26 mouse cellular contexts compared by ENCODE assay signal in the genomic region with DNA sequence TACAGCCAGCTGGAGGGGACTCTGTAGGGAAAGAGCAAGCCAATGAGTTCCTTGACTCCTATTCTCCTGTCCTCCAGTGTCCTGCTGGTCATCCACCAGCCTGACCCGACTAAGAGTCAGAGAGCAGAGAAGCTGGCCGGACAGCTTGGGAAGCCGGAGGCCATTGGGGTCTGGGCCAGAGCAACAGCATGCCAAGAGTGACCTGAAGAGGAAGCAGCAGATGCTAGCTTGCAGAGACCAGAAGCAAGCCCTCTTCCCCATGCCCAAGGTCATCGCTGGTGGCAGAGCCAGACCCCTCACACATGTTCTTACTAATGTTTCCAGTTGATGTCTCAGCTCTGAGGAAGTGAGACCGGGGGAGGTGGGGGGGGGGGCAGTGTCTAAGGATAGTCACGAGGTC.
A peak's percentile ranks its signal among the peaks of the same experiment; 100 is the strongest.
DNase-seq lines count a peak whose midpoint lies in the region; ATAC-seq lines count a peak whose summit lies in the region.
"Had no signal": no experiment of that assay in that cellular context is flagged by ENCODE, and none has a peak within 500 bp of the region (broad histone marks: within the 10 kb centered on the region; RNA-seq: fewer than 3 reads in every experiment).

No protein-coding gene starts in this region.

- no peaks in the 10 kb centered on the region for H3K9me3 ChIP-seq in kidney, embryonic 14.5 days (ENCODE audit: control insufficient read depth, low read length)
- H3K9me3 ChIP-seq in forebrain, embryonic 15.5 days = no peaks in the 10 kb centered on the region
- H3K9me3 ChIP-seq: embryonic facial prominence, embryonic 15.5 days; heart, embryonic 13.5 days; hindbrain, embryonic 12.5 days; liver, embryonic 15.5 days; lung, embryonic 15.5 days; megakaryocyte, embryonic 14.5 days; midbrain, embryonic 15.5 days; neural tube, embryonic 12.5 days had no signal

- 69% methylated on average over 6 of the region's 6 CpGs for WGBS in kidney, embryonic 14.5 days
- 94% methylated on average over 6 of the region's 6 CpGs for WGBS in forebrain, embryonic 15.5 days

- no peaks in the 10 kb centered on the region for H3K36me3 ChIP-seq in kidney, embryonic 14.5 days (ENCODE audit: control insufficient read depth, insufficient read depth, low read length)
- H3K36me3 ChIP-seq in forebrain, embryonic 15.5 days = no peaks in the 10 kb centered on the region
- H3K36me3 ChIP-seq: embryonic facial prominence, embryonic 15.5 days; heart, embryonic 13.5 days; hindbrain, embryonic 12.5 days; liver, embryonic 15.5 days; lung, embryonic 15.5 days; midbrain, embryonic 15.5 days; neural tube, embryonic 12.5 days had no signal

- no peaks in the 10 kb centered on the region for H3K4me1 ChIP-seq in kidney, embryonic 14.5 days (ENCODE audit: control insufficient read depth, insufficient read depth, low read length)
- H3K4me1 ChIP-seq in forebrain, embryonic 15.5 days = no peaks in the 10 kb centered on the region
- H3K4me1 ChIP-seq: embryonic facial prominence, embryonic 15.5 days; heart, embryonic 13.5 days; liver, embryonic 15.5 days; lung, embryonic 15.5 days; megakaryocyte, embryonic 14.5 days; midbrain, embryonic 15.5 days; neural tube, embryonic 12.5 days had no signal

- peak; percentile 7 for DNase-seq in adrenal gland, postnatal 10 days
- DNase-seq in adrenal gland, adult 18-20 months (ENCODE audit: low spot score in 2 of 2) = no peak
- DNase-seq in layer of hippocampus, adult 11-12 months (ENCODE audit: low spot score) = peak; percentile 37
- DNase-seq in layer of hippocampus, postnatal 14 days (ENCODE audit: low spot score in 2 of 2) = no peak
- peak; percentile 3 for DNase-seq in A20 (ENCODE audit: low read depth, low spot score)
- DNase-seq in cerebellum, adult 9-10 months = peak; percentile 36
- DNase-seq: gastrocnemius, postnatal 10 days; heart, adult 11 months; kidney, adult 11 months; lung, postnatal 36 days; retina, postnatal 1 day; thymus, adult 2 months; thymus, postnatal 4 days had no signal

- no peak for ATAC-seq in kidney, embryonic 14.5 days (ENCODE audit: low FRiP score, low TSS enrichment)
- ATAC-seq in forebrain, embryonic 15.5 days (replicated peaks) = no peak
- ATAC-seq: CD4-positive, CD25-positive, alpha-beta regulatory T cell, adult 4 months; forebrain, embryonic 14.5 days; midbrain, embryonic 15.5 days had no signal

- no peak overlapping the region for H3K27ac ChIP-seq in kidney, embryonic 14.5 days (ENCODE audit: low read depth, low read length)
- no peak overlapping the region for H3K27ac ChIP-seq in forebrain, embryonic 15.5 days (replicated peaks)
- H3K27ac ChIP-seq: embryonic facial prominence, embryonic 15.5 days; heart, embryonic 13.5 days; hindbrain, embryonic 12.5 days; kidney, postnatal 0 days; liver, embryonic 15.5 days; lung, embryonic 15.5 days; midbrain, embryonic 15.5 days; neural tube, embryonic 12.5 days had no signal

- no peak overlapping the region for H3K4me3 ChIP-seq in kidney, embryonic 14.5 days (ENCODE audit: low read length)
- H3K4me3 ChIP-seq in forebrain, embryonic 15.5 days = no peak overlapping the region
- H3K4me3 ChIP-seq: embryonic facial prominence, embryonic 15.5 days; heart, embryonic 13.5 days; hindbrain, embryonic 12.5 days; liver, embryonic 15.5 days; lung, embryonic 15.5 days; megakaryocyte, embryonic 14.5 days; midbrain, embryonic 15.5 days; neural tube, embryonic 12.5 days had no signal

- no peaks in the 10 kb centered on the region for H3K27me3 ChIP-seq in kidney, embryonic 14.5 days (ENCODE audit: control insufficient read depth, insufficient read depth, low read length)
- H3K27me3 ChIP-seq in forebrain, embryonic 15.5 days = no peaks in the 10 kb centered on the region
- H3K27me3 ChIP-seq: embryonic facial prominence, embryonic 15.5 days; heart, embryonic 13.5 days; hindbrain, embryonic 12.5 days; liver, embryonic 15.5 days; lung, embryonic 15.5 days; midbrain, embryonic 15.5 days; neural tube, embryonic 12.5 days had no signal

- no peak overlapping the region for H3K9ac ChIP-seq in kidney, embryonic 14.5 days (ENCODE audit: low read depth, low read length)
- H3K9ac ChIP-seq in forebrain, embryonic 15.5 days (replicated peaks) = no peak overlapping the region
- H3K9ac ChIP-seq: embryonic facial prominence, embryonic 15.5 days; heart, embryonic 13.5 days; hindbrain, embryonic 12.5 days; liver, embryonic 15.5 days; lung, embryonic 15.5 days; midbrain, embryonic 15.5 days; neural tube, embryonic 12.5 days had no signal

- no peak overlapping the region for H3K4me2 ChIP-seq in kidney, embryonic 14.5 days (replicated peaks; ENCODE audit: low read depth, low read length)
- no peak overlapping the region for H3K4me2 ChIP-seq in forebrain, embryonic 15.5 days (replicated peaks)
- H3K4me2 ChIP-seq: embryonic facial prominence, embryonic 15.5 days; heart, embryonic 13.5 days; hindbrain, embryonic 12.5 days; liver, embryonic 15.5 days; lung, embryonic 15.5 days; midbrain, embryonic 15.5 days; neural tube, embryonic 12.5 days had no signal

Comparison
In these comparisons a context has a peak if more than half of its experiments do, and no peak if none do; other contexts are left out.
1. DNase-seq: peak in adrenal gland, postnatal 10 days (single experiment), layer of hippocampus, adult 11-12 months (single experiment), A20 (single experiment) and cerebellum, adult 9-10 months (single experiment); none in adrenal gland, adult 18-20 months (0 of 2) and layer of hippocampus, postnatal 14 days (0 of 2).